Mouse (Mus musculus) adrenal gland, postnatal 25 days (tissue): ENCODE data around the gene Hrc. TPM values are rescaled to one million over a fixed set of nuclear protein-coding genes. Genes with fewer than 3 reads are reported as not detected.
"Not testable (repeated sequence)": the region's sequence is repeated elsewhere in the genome, so short reads cannot be mapped to it uniquely, and the experiment has no call there.

Experiments
- DNase-seq: peaks from one replicate; pipeline ENCODE4 v3.0.0; 2021; ENCODE audit warnings: mixed read lengths
- total RNA-seq: library from RNA; stranded (reverse); gene quantifications from 2 replicates; pipeline ENCODE4 v1.2.3, GENCODE M21; 2021

The Hrc gene
- total RNA-seq, 1 experiment from 2014 or later = 0.18 TPM

GRCm38 (mm10) chr7:45333431-45333982, 1.6 kb upstream of the Hrc start, which contains the start of gene Trpm4:
Gene Trpm4, minus strand, starts transcription at chr7:45333780.
- peak; percentile 85 for DNase-seq

GRCm38 (mm10) chr7:45334605-45335004, 485 bp upstream of the Hrc start:
- no peak for DNase-seq

- DNase-seq = no peak
These were observed 1.2 kb downstream of the Hrc start for GRCm38 (mm10) chr7:45336319-45336718.

- no peak for DNase-seq
These were observed 2.4 kb downstream of the Hrc start for GRCm38 (mm10) chr7:45337469-45337868.

GRCm38 (mm10) chr7:45338161-45338911, 3.2 kb downstream of the Hrc start:
- no peak for DNase-seq

- peak; percentile 60 for DNase-seq
These were observed 4.4 kb downstream of the Hrc start for GRCm38 (mm10) chr7:45339410-45340065.

- no peak for DNase-seq
These were observed 5.0 kb downstream of the Hrc start for GRCm38 (mm10) chr7:45340066-45340442.

- peak; percentile 34 for DNase-seq
These were observed 5.6 kb downstream of the Hrc start for GRCm38 (mm10) chr7:45340669-45341068.

- peak; percentile 71 for DNase-seq
These were observed 6.2 kb downstream of the Hrc start for GRCm38 (mm10) chr7:45341303-45341702.

- no peak for DNase-seq
These were observed 7.0 kb downstream of the Hrc start for GRCm38 (mm10) chr7:45342081-45342480.

- DNase-seq = no peak
These were observed 8.5 kb downstream of the Hrc start for GRCm38 (mm10) chr7:45343543-45343942.

GRCm38 (mm10) chr7:45346905-45347304, 11.8 kb downstream of the Hrc start:
- no peak for DNase-seq

GRCm38 (mm10) chr7:45353041-45353440, 18.0 kb downstream of the Hrc start:
- no peak for DNase-seq

- DNase-seq = no peak
These were observed 20.4 kb downstream of the Hrc start for GRCm38 (mm10) chr7:45355318-45356020.

- DNase-seq = no peak
These were observed 21.0 kb downstream of the Hrc start for GRCm38 (mm10) chr7:45356087-45356486.

GRCm38 (mm10) chr7:45359081-45359480, 24.0 kb downstream of the Hrc start:
- not testable (repeated sequence) for DNase-seq

- no peak for DNase-seq
These were observed 25.5 kb downstream of the Hrc start for GRCm38 (mm10) chr7:45360404-45361125.

- peak; percentile 75 for DNase-seq
These were observed 26.2 kb downstream of the Hrc start for GRCm38 (mm10) chr7:45361243-45361804.

- DNase-seq = no peak
These were observed 27.7 kb downstream of the Hrc start for GRCm38 (mm10) chr7:45362801-45363200.

GRCm38 (mm10) chr7:45363983-45364382, 28.9 kb downstream of the Hrc start:
- no peak for DNase-seq

GRCm38 (mm10) chr7:45365742-45366651, 30.9 kb downstream of the Hrc start:
- peak; percentile 70 for DNase-seq
